In the genomic region with DNA sequence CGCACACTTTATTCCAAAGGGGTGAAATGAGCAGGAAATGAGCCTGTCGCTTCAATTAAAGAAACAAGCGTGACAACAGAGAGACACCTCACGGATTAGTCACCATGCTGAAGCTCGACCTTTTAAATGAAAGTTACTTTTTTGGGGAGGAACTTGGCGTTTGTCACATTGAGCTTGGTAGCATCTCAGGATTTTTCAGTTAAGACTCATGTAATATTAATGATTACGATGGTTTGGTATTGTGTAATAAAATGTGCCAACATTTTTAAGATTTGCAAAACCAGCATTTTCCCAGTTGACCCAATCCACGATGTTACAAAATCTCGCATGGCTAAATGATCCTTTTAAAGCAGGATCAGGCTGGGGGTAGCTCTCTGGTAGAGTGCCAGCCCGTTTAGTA, we compare ENCODE assay signal across 21 mouse cellular contexts.
A peak's percentile ranks its signal among the peaks of the same experiment; 100 is the strongest.
DNase-seq lines count a peak whose midpoint lies in the region; ATAC-seq and TF ChIP-seq lines count a peak whose summit lies in the region.
"Had no signal": no experiment of that assay in that cellular context is flagged by ENCODE, and none has a peak within 500 bp of the region (broad histone marks: within the 10 kb centered on the region; RNA-seq: fewer than 3 reads in every experiment).

No protein-coding gene starts in this region.

- no peak overlapping the region for H3K27ac ChIP-seq in midbrain, embryonic 16.5 days (ENCODE audit: low read length)
- no peak overlapping the region for H3K27ac ChIP-seq in midbrain, embryonic 15.5 days
- H3K27ac ChIP-seq in embryonic fibroblast, embryonic 13.5 days (ENCODE audit: insufficient read depth, low read length) = peak overlapping the region; percentile 30
- H3K27ac ChIP-seq: embryonic facial prominence, embryonic 12.5 days; forebrain, embryonic 13.5 days; heart, embryonic 10.5 days; hindbrain, embryonic 13.5 days; hindbrain, postnatal 0 days had no signal

- H3K9me3 ChIP-seq in midbrain, embryonic 16.5 days (replicated peaks; ENCODE audit: control insufficient read depth, low read length, poor library complexity, severe bottlenecking) = no peaks in the 10 kb centered on the region
- no peaks in the 10 kb centered on the region for H3K9me3 ChIP-seq in midbrain, embryonic 15.5 days
- H3K9me3 ChIP-seq: embryonic facial prominence, embryonic 12.5 days; forebrain, embryonic 13.5 days; heart, embryonic 10.5 days; hindbrain, embryonic 13.5 days had no signal

- no peak for TF ChIP-seq POLR2A in embryonic fibroblast, embryonic 13.5 days (IDR thresholded peaks at IDR 0.05; ENCODE audit: low read depth, low read length)

- no peak overlapping the region for H3K9ac ChIP-seq in midbrain, embryonic 16.5 days (ENCODE audit: low read depth, low read length)
- H3K9ac ChIP-seq in midbrain, embryonic 15.5 days = no peak overlapping the region
- H3K9ac ChIP-seq: embryonic facial prominence, embryonic 12.5 days; forebrain, embryonic 13.5 days; hindbrain, embryonic 13.5 days had no signal

- DNase-seq in Muller cell, postnatal 12 days (ENCODE audit: inconsistent ontology term) = peak; percentile 80
- DNase-seq in NIH3T3 (ENCODE audit: low read depth) = peak; percentile 34
- DNase-seq in left cerebral cortex, postnatal 36 days (ENCODE audit: low spot score in 2 of 2) = no peak
- no peak for DNase-seq in yolk sac, embryonic 10.5 days (ENCODE audit: low spot score)
- DNase-seq: adrenal gland, adult 8-10 months; adrenal gland, postnatal 36 days; cerebellum, adult 11 months; cerebellum, adult 8-10 months; cerebellum, postnatal 25 days; gastrocnemius, postnatal 36 days; heart, adult 18-20 months; heart, postnatal 10 days had no signal

- no peaks in the 10 kb centered on the region for H3K4me1 ChIP-seq in midbrain, embryonic 16.5 days (ENCODE audit: control insufficient read depth, insufficient read depth, low read length)
- peaks cover 4% of the 10 kb centered on the region; the same call in 1 of the 2 replicates for H3K4me1 ChIP-seq in midbrain, embryonic 15.5 days
- peaks cover 4% of the 10 kb centered on the region for H3K4me1 ChIP-seq in embryonic fibroblast, embryonic 13.5 days (ENCODE audit: control insufficient read depth, insufficient read depth, low read length)

- no peak for ATAC-seq in midbrain, embryonic 16.5 days
- no peak for ATAC-seq in midbrain, embryonic 15.5 days (replicated peaks)
- ATAC-seq: activated CD4-positive, CD25-positive, alpha-beta regulatory T cell, adult 4 months; hindbrain, postnatal 0 days had no signal

- no peak for TF ChIP-seq CTCF in embryonic fibroblast, embryonic 13.5 days (IDR thresholded peaks at IDR 0.05; ENCODE audit: borderline replicate concordance, insufficient read depth, low read length)

- no peak overlapping the region for H3K4me3 ChIP-seq in midbrain, embryonic 16.5 days (ENCODE audit: low read depth, low read length)
- H3K4me3 ChIP-seq in midbrain, embryonic 15.5 days = no peak overlapping the region
- H3K4me3 ChIP-seq in embryonic fibroblast, embryonic 13.5 days (ENCODE audit: insufficient read depth, low read length) = no peak overlapping the region
- H3K4me3 ChIP-seq: embryonic facial prominence, embryonic 12.5 days; forebrain, embryonic 13.5 days; heart, embryonic 10.5 days; hindbrain, embryonic 13.5 days had no signal

- no peaks in the 10 kb centered on the region for H3K27me3 ChIP-seq in midbrain, embryonic 16.5 days (ENCODE audit: control insufficient read depth, insufficient read depth, low read depth, low read length)
- no peaks in the 10 kb centered on the region for H3K27me3 ChIP-seq in midbrain, embryonic 15.5 days (replicated peaks)
- H3K27me3 ChIP-seq: embryonic facial prominence, embryonic 12.5 days; forebrain, embryonic 13.5 days; hindbrain, embryonic 13.5 days had no signal

- H3K4me2 ChIP-seq in midbrain, embryonic 16.5 days (ENCODE audit: low read length) = peak overlapping the region; percentile 20; the same call in 1 of the 2 replicates
- no peak overlapping the region for H3K4me2 ChIP-seq in midbrain, embryonic 15.5 days
- H3K4me2 ChIP-seq: embryonic facial prominence, embryonic 12.5 days; forebrain, embryonic 13.5 days; hindbrain, embryonic 13.5 days had no signal

- intact Hi-C loops in left cerebral cortex, postnatal 36 days (cut with DNase I) = no loop called here

- no peaks in the 10 kb centered on the region for H3K36me3 ChIP-seq in midbrain, embryonic 16.5 days (ENCODE audit: control insufficient read depth, insufficient read depth, low read length)
- H3K36me3 ChIP-seq in midbrain, embryonic 15.5 days (replicated peaks) = no peaks in the 10 kb centered on the region
- H3K36me3 ChIP-seq: hindbrain, embryonic 13.5 days had no signal

- WGBS in midbrain, embryonic 16.5 days = 45% methylated on average over 10 of the region's 10 CpGs
- WGBS in midbrain, embryonic 15.5 days = 37% methylated on average over 10 of the region's 10 CpGs

Comparison
In these comparisons a context has a peak if more than half of its experiments do, and no peak if none do; other contexts are left out.
1. DNase-seq: peak in Muller cell, postnatal 12 days (single experiment) and NIH3T3 (single experiment); none in left cerebral cortex, postnatal 36 days (0 of 2) and yolk sac, embryonic 10.5 days (single experiment).